Mouse (Mus musculus) MEL-GATA-1-ER (cell line): ENCODE results near the gene Zfr.
A peak's percentile ranks its signal among the peaks of the same experiment; 100 is the strongest.
"Not testable (repeated sequence)": the region's sequence is repeated elsewhere in the genome, so short reads cannot be mapped to it uniquely, and the experiment has no call there.

Experiments used
- DNase-seq: peaks from one replicate; pipeline ENCODE4 v3.0.0-alpha.2; 2012; ENCODE audit warnings: low read depth; ENCODE audit errors: extremely low read depth

Zfr gene

GRCm38 (mm10) chr15:12104827-12105226, 12.8 kb upstream of the Zfr start:
- DNase-seq = no peak

- DNase-seq = no peak
These were observed 11.2 kb upstream of the Zfr start for GRCm38 (mm10) chr15:12106430-12106829.

GRCm38 (mm10) chr15:12108200-12108599, 9.4 kb upstream of the Zfr start:
- DNase-seq = no peak

- not testable (repeated sequence) for DNase-seq
These were observed 8.7 kb upstream of the Zfr start for GRCm38 (mm10) chr15:12108922-12109321.

GRCm38 (mm10) chr15:12111232-12111631, 6.4 kb upstream of the Zfr start:
- DNase-seq = no peak

GRCm38 (mm10) chr15:12113411-12113810, 4.2 kb upstream of the Zfr start:
- DNase-seq = peak; percentile 44

GRCm38 (mm10) chr15:12114546-12114945, 3.1 kb upstream of the Zfr start:
- DNase-seq = no peak

- no peak for DNase-seq
These were observed 1.9 kb upstream of the Zfr start for GRCm38 (mm10) chr15:12115722-12116230.

- DNase-seq = no peak
These were observed 431 bp downstream of the Zfr start for GRCm38 (mm10) chr15:12118093-12118431.

GRCm38 (mm10) chr15:12118432-12119128, 949 bp downstream of the Zfr start:
- peak; percentile 43 for DNase-seq

- peak; percentile 54 for DNase-seq
These were observed 1.5 kb downstream of the Zfr start for GRCm38 (mm10) chr15:12119129-12119466.

- DNase-seq = peak; percentile 28
These were observed 7.3 kb downstream of the Zfr start for GRCm38 (mm10) chr15:12124913-12125312.

- DNase-seq = not testable (repeated sequence)
These were observed 13.2 kb downstream of the Zfr start for GRCm38 (mm10) chr15:12130871-12131270.

- DNase-seq = no peak
These were observed 16.9 kb downstream of the Zfr start for GRCm38 (mm10) chr15:12134546-12134945.

- no peak for DNase-seq
These were observed 17.7 kb downstream of the Zfr start for GRCm38 (mm10) chr15:12135368-12135767.

GRCm38 (mm10) chr15:12136371-12136770, 18.7 kb downstream of the Zfr start:
- DNase-seq = no peak

- DNase-seq = peak; percentile 54
These were observed 23.5 kb downstream of the Zfr start for GRCm38 (mm10) chr15:12140985-12141729.

GRCm38 (mm10) chr15:12147423-12147822, 29.8 kb downstream of the Zfr start:
- no peak for DNase-seq

GRCm38 (mm10) chr15:12149501-12149900, 31.9 kb downstream of the Zfr start:
- DNase-seq = no peak

- DNase-seq = no peak
These were observed 36.1 kb downstream of the Zfr start for GRCm38 (mm10) chr15:12153747-12154146.

- DNase-seq = no peak
These were observed 60.5 kb downstream of the Zfr start for GRCm38 (mm10) chr15:12178126-12178525.

- DNase-seq = peak; percentile 76
These were observed 63.7 kb downstream of the Zfr start for GRCm38 (mm10) chr15:12181181-12181805.
